In the genomic region with DNA sequence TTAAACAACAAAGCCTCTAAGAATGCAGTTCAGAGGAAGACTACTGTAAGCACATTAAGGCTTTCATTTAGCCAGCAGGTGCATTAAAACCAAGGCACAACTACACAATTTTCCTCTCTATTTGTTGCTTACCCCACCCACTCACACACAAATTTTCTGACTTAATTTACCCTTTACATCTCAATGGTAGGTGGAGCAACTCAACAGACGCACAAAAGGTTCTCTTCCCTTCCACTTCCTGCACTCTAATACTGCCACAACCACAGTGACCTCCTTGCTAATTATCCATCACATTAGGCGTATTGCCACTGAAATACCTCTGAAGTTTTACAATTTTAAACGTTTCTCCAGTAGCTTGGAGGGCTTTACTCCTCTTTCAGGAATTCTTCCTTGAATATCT, we compare ENCODE assay signal across 26 mouse cellular contexts.
"Had no signal": no experiment of that assay in that cellular context is flagged by ENCODE, and none has a peak within 500 bp of the region (broad histone marks: within the 10 kb centered on the region; RNA-seq: fewer than 3 reads in every experiment).

No protein-coding gene starts in this region.

- H3K4me2 ChIP-seq: heart, embryonic 11.5 days; heart, embryonic 13.5 days; heart, embryonic 15.5 days; hindbrain, embryonic 13.5 days; hindbrain, embryonic 15.5 days; limb, embryonic 12.5 days; liver, embryonic 11.5 days; liver, embryonic 13.5 days; liver, embryonic 15.5 days had no signal

- H3K4me1 ChIP-seq: heart, embryonic 13.5 days; heart, embryonic 15.5 days; hindbrain, embryonic 13.5 days; hindbrain, embryonic 15.5 days; limb, embryonic 10.5 days; limb, embryonic 12.5 days had no signal

- H3K4me3 ChIP-seq: heart, adult 2 months; heart, embryonic 13.5 days; heart, embryonic 15.5 days; hindbrain, embryonic 13.5 days; hindbrain, embryonic 15.5 days; layer of hippocampus, adult 2 months; left cerebral cortex, adult 2 months; limb, embryonic 10.5 days; limb, embryonic 12.5 days; liver, embryonic 13.5 days; liver, embryonic 15.5 days had no signal

- H3K27me3 ChIP-seq: heart, embryonic 13.5 days; heart, embryonic 15.5 days; hindbrain, embryonic 13.5 days; hindbrain, embryonic 15.5 days; limb, embryonic 12.5 days; liver, embryonic 13.5 days; liver, embryonic 15.5 days had no signal

- H3K9me3 ChIP-seq: heart, embryonic 13.5 days; heart, embryonic 15.5 days; hindbrain, embryonic 13.5 days; hindbrain, embryonic 15.5 days; limb, embryonic 10.5 days; limb, embryonic 12.5 days; liver, embryonic 13.5 days; liver, embryonic 15.5 days had no signal

- DNase-seq: gastrocnemius, postnatal 14 days; gastrocnemius, postnatal 36 days; heart, adult 11 months; heart, adult 2 months; heart, postnatal 14 days; heart, postnatal 36 days; kidney, adult 18-20 months; kidney, adult 8-10 months; kidney, postnatal 10 days; kidney, postnatal 25 days; kidney, postnatal 4 days; liver; liver, embryonic 13.5 days had no signal

- H3K27ac ChIP-seq: heart, adult 2 months; heart, embryonic 13.5 days; heart, embryonic 15.5 days; hindbrain, embryonic 13.5 days; hindbrain, embryonic 15.5 days; hindbrain, postnatal 0 days; layer of hippocampus, adult 2 months; left cerebral cortex, adult 2 months; limb, embryonic 10.5 days; limb, embryonic 12.5 days; liver, embryonic 13.5 days; liver, embryonic 15.5 days had no signal

- H3K9ac ChIP-seq: heart, embryonic 13.5 days; heart, embryonic 15.5 days; hindbrain, embryonic 13.5 days; hindbrain, embryonic 15.5 days; limb, embryonic 12.5 days; liver, embryonic 13.5 days; liver, embryonic 15.5 days had no signal

- ATAC-seq: hindbrain, postnatal 0 days; intestine, postnatal 0 days had no signal
